Mouse (Mus musculus) liver, embryonic 14.5 days (tissue): ENCODE results near the gene Zfp637.

Experiments used
- CTCF ChIP-seq: IDR thresholded peaks from 2 replicates; pipeline ENCODE4 v1.5.1; 2016; ENCODE audit warnings: antibody characterized with exemption, low read depth, control low read depth
- EP300 ChIP-seq: IDR thresholded peaks from 2 replicates; pipeline ENCODE4 v1.6.1; 2016; ENCODE audit warnings: antibody characterized with exemption, low read depth

DNA sequence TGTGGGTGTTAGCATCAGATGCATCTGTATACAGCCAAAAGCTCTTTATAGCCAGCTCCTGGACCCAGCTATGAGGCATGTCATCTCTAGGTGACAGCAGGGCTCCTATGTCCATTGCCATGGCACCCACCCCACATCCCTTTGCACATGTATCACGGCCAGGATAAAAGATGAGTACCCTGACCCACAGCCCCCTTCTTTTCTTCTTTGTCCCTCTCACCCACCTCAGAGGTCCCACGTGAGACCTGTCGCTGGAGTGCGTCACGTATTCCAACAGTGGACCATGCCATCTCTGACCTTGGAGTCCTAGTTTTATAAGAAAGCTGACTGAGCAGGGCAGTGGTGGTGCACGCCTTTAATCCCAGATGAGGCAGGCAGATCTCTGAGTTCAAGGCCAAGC lies 31.2 kb upstream of the Zfp637 start:
- TF ChIP-seq CTCF: no peak
- no peak for TF ChIP-seq EP300
